Mouse (Mus musculus) limb, embryonic 14.5 days (tissue): ENCODE measurements around the gene Ier2. TPM values are rescaled to one million over a fixed set of nuclear protein-coding genes. Genes with fewer than 3 reads are reported as not detected.

Experiments used
- ATAC-seq: fragments of 200-750 bp; cut with Nextera tagmentation; 2 replicates; pipeline ENCODE4 v1.8.0; 2017; ENCODE audit warnings: low read depth, moderate number of reproducible peaks, moderate TSS enrichment; ENCODE audit not compliant: low FRiP score
- DNase-seq: peaks from one replicate; pipeline ENCODE4 v3.0.0-alpha.2; 2015; ENCODE audit warnings: low spot score
- H3K27ac ChIP-seq: fragments of 300-500 bp; sonication (generic); replicated peaks from 2 replicates; pipeline ENCODE4 v1.5.1; 2014; ENCODE audit warnings: low read depth, mild to moderate bottlenecking, low read length, moderate library complexity, mixed read lengths
- H3K27me3 ChIP-seq: fragments of 300-500 bp; sonication (generic); 2 replicates; pipeline ENCODE4 v1.6.1; 2014; ENCODE audit warnings: low read length, mixed read lengths; ENCODE audit not compliant: control insufficient read depth, insufficient read depth
- H3K36me3 ChIP-seq: fragments of 300-500 bp; sonication (generic); 2 replicates; pipeline ENCODE4 v1.6.1; 2014; ENCODE audit warnings: mild to moderate bottlenecking, low read length, moderate library complexity, mixed read lengths; ENCODE audit not compliant: control insufficient read depth, insufficient read depth
- H3K4me1 ChIP-seq: fragments of 300-500 bp; sonication (generic); 2 replicates; pipeline ENCODE4 v1.6.1; 2014; ENCODE audit warnings: antibody characterized with exemption, low read length, mixed read lengths; ENCODE audit not compliant: control insufficient read depth, insufficient read depth
- H3K4me2 ChIP-seq: fragments of 300-500 bp; sonication (generic); replicated peaks from 2 replicates; pipeline ENCODE4 v1.6.1; 2014; ENCODE audit warnings: low read depth, mild to moderate bottlenecking, low read length, moderate library complexity; ENCODE audit not compliant: severe bottlenecking
- H3K4me3 ChIP-seq: fragments of 300-500 bp; sonication (generic); replicated peaks from 2 replicates; pipeline ENCODE4 v1.5.1; 2014; ENCODE audit warnings: low read length
- H3K9ac ChIP-seq: fragments of 300-500 bp; sonication (generic); 2 replicates; pipeline ENCODE4 v1.6.1; 2014; ENCODE audit warnings: mild to moderate bottlenecking, low read depth, low read length, moderate library complexity; ENCODE audit not compliant: severe bottlenecking
- H3K9me3 ChIP-seq: fragments of 300-500 bp; sonication (generic); 2 replicates; pipeline ENCODE4 v1.6.1; 2016; ENCODE audit warnings: low read length; ENCODE audit not compliant: control insufficient read depth
- POLR2A ChIP-seq: fragments of 200-500 bp; IDR thresholded peaks from 2 replicates; pipeline ENCODE4 v1.8.0; 2012; ENCODE audit warnings: inconsistent platforms, mild to moderate bottlenecking, moderate library complexity, borderline replicate concordance; ENCODE audit not compliant: insufficient read depth, insufficient read length; ENCODE audit errors: extremely low read depth
- WGBS: fragments of 180-500 bp; shearing (Covaris S2); extraction: QIAGEN DNeasy Blood & Tissue Kit; methylation state at CpG from one replicate; pipeline ENCODE4 v1.1.7; 2014; 5-methylcytosine and 5-hydroxymethylcytosine counted together
- polyA plus RNA-seq, 2 experiments: library from polyadenylated mRNA; depleted of rRNA in 1 of 2; stranded (reverse) in 1 of 2; unstranded in 1 of 2; fragments of >200 nt; fragmentation: Nextera tagmentation in 1 of 2; extraction: Ambion mirVana in 1 of 2; gene quantifications; 2 replicates each; pipeline versions ENCODE4 v1.2.1 to v1.2.3; 2012 to 2014

Gene Ier2
- polyA plus RNA-seq, 2 experiments, result 33.3 to 66.0 TPM

DNA sequence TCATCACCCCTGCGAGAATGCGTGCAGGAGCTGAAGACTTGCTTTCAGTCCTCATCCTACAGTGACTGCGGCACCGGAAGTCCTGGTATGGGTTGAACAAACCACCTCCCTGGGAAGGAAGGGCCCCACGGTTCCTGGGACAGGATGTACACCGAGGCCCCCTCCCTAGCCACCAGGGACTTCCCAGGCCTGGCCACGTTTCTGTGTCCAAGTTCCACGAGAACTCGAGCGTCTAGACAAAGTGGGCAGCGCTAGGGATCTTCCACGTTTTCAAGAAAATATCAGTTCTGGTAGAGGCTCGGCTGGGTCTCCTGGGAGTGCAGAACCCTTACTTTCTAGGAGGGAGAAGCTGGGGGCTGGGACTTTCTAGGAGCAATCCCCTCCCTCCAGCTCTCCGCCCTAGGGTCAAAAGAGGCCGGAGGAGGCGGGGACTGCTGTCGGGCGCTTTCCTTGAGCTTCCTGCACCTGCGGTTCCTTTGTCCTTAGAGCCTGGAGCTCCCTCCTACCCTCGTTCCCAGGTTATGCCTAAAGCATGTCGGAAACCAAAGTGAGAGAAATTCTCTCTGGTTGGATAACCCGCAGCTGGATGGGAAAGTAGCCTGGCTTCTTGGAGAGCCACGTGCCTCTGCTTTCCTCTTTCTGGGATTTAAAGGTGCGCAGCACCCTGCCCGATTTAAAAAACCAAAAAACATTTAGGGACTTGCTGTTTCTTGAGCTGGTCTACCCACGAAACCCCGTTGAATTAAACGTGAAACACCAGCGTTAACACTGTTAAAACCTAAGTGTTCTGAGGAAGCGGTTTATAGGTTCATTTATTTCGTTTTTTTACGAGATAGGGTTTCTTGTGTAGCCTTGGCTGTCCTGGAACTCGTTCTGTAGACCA, 2.5 kb downstream of the Ier2 start:
- H3K4me1 ChIP-seq, result peaks cover 51% of the 10 kb centered on the region
- 2% methylated on average over 33 of the region's 33 CpGs for WGBS
- peak; percentile 66 for DNase-seq

DNA sequence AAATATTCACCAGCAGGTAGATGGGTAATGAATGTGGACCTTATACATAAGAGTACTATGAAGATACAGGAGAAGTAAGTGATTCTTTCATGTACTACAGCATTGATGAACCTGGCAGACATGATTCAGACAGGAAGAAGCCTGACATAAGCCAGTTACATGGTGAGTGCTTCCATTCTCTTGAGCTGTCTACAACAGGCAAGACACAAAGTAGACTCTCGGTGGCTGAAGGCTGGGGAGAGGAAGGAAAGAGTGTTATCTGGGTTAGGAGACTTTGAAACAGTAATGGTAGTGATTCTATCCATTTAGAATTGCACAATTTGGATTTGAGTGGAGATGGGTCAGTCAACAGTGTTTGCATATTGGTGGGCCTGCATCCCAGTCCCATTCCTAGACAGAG, 3.7 kb downstream of the Ier2 start:
- no peaks in the 10 kb centered on the region for H3K36me3 ChIP-seq
- H3K27ac ChIP-seq, result no peak overlapping the region
- no peaks in the 10 kb centered on the region for H3K9me3 ChIP-seq
- no peak overlapping the region for H3K4me3 ChIP-seq
- ATAC-seq (no peak), DNase-seq (no peak)
- 77% methylated on average over 1 of the region's 1 CpGs for WGBS
- H3K4me2 ChIP-seq, result no peak overlapping the region
- H3K4me1 ChIP-seq, result peaks cover 57% of the 10 kb centered on the region
- H3K27me3 ChIP-seq, result no peaks in the 10 kb centered on the region
- no peak for TF ChIP-seq POLR2A
- no peak overlapping the region for H3K9ac ChIP-seq

More for the DNA sequence above, 2.5 kb downstream of the Ier2 start:
- TF ChIP-seq POLR2A, result peak; percentile 52; the same call in 1 of the 2 replicates
- Histone ChIP-seq H3K4me3 (peak overlapping the region; percentile 66), H3K36me3 (no peaks in the 10 kb centered on the region), H3K27ac (peak overlapping the region; percentile 91), H3K9me3 (no peaks in the 10 kb centered on the region), H3K9ac (peak overlapping the region; percentile 89), H3K4me2 (peak overlapping the region; percentile 81), H3K27me3 (no peaks in the 10 kb centered on the region)
- no peak for ATAC-seq

DNA sequence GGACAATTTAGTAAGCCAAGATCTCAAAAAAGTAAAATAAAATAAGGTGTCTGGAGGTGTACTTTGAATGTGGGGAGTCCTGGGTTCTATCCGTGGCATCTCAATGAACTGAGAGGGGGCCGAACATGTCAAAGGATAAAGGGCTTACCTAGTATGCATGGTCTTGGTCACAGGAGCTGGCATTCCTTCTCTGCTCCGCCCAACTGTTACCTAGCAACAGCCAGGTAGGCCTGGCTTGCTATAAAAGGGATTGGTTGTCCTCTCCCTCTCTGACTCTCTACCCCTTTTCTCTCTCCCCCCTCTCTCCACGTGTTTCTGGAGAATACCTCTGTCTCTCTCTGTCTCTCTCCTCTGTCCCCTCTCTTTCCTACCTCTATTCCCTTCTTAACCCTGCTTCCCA, 5.0 kb downstream of the Ier2 start:
- no peaks in the 10 kb centered on the region for H3K27me3 ChIP-seq
- H3K4me2 ChIP-seq, result no peak overlapping the region
- no peak for TF ChIP-seq POLR2A
- peak overlapping the region; percentile 97 for H3K27ac ChIP-seq
- WGBS, result 47% methylated on average over 4 of the region's 4 CpGs
- H3K36me3 ChIP-seq, result no peaks in the 10 kb centered on the region
- H3K9ac ChIP-seq, result no peak overlapping the region
- no peaks in the 10 kb centered on the region for H3K9me3 ChIP-seq
- DNase-seq, result no peak
- no peak overlapping the region for H3K4me3 ChIP-seq
- no peak for ATAC-seq
- peaks cover 55% of the 10 kb centered on the region for H3K4me1 ChIP-seq

DNA sequence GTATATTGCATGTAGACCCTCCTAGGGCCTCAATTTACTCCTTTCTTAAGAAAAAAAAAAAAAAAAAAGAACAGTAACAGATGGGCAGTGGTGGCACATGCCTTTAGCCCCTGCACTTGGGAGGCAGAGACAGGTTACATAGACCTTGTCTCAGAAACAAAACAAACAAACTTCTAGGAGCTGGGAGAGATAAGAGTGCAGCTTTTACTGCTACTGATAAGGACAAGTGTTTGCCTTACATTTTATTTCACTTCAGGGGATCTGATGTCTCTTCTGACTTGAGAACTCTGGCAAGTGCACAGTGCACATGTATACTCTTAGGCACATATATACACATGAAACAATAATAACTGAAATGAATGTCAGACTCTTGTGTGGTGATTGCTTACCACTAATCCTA, 5.4 kb downstream of the Ier2 start:
- H3K4me3 ChIP-seq, result 0 out of 2 replicates have a peak overlapping the region, but pooled peaks have one; percentile 35
- no peaks in the 10 kb centered on the region for H3K36me3 ChIP-seq
- H3K4me2 ChIP-seq, result peak overlapping the region; percentile 75
- TF ChIP-seq POLR2A, result no peak
- H3K9me3 ChIP-seq, result no peaks in the 10 kb centered on the region
- H3K4me1 ChIP-seq, result peaks cover 55% of the 10 kb centered on the region
- no peak for DNase-seq
- peak overlapping the region; percentile 57; the same call in 1 of the 2 replicates for H3K9ac ChIP-seq
- peak overlapping the region; percentile 97 for H3K27ac ChIP-seq
- no peak for ATAC-seq
- H3K27me3 ChIP-seq, result no peaks in the 10 kb centered on the region

DNA sequence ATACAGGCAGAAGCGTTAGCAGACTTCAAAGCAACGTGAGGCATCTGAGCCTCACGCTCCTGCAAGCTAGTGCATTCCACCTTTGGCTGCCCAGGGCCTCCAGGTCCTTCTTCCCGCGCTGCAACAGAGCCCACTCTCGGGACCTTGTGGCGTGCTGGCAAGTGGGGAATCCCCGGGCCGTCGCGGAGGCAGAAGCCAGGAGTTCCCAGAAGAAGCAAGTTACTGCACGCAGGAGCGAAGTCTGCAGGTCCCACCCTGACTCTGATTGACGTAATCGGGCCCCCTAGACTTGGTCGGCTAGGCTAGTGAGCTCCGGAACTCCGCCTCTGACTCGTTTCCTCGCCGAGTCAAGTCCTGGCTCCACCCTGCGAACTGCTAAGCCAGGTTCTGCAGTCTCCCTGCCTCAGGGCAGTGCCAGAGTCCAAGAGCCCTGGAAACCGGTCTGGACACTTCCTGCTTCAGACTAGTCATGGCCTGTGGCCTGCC, 6.0 kb downstream of the Ier2 start:
- peaks cover 55% of the 10 kb centered on the region for H3K4me1 ChIP-seq
- no peaks in the 10 kb centered on the region for H3K36me3 ChIP-seq
- ATAC-seq, result peak; percentile 63
- peak overlapping the region; percentile 97 for H3K27ac ChIP-seq
- no peak for TF ChIP-seq POLR2A
- peak overlapping the region; percentile 57 for H3K9ac ChIP-seq
- H3K4me2 ChIP-seq, result peak overlapping the region; percentile 75
- H3K9me3 ChIP-seq, result no peaks in the 10 kb centered on the region
- H3K4me3 ChIP-seq, result peak overlapping the region; percentile 35
- H3K27me3 ChIP-seq, result no peaks in the 10 kb centered on the region
- peak; percentile 88 for DNase-seq
- 0% methylated on average over 23 of the region's 23 CpGs for WGBS
